In the genomic region with DNA sequence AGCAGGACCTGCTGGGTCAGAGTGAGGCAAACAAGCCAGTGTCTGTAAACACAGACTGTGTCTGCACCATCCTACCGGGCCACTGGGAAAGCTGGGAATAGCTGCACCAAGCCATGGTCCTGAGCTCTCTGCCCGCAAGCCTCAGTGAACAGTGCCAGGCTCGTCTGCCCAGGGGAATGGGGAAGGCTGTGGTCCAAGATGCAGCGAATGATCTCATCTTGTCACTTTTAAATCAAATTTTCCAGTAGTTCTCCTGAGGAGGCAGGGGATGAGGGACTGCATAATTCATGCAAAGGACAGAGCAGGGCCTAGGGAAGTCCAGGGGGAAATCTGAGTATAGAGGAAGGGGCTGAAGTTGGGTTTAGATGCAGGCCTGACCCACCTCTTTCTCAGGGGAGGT, we compare ENCODE assay signal across 16 mouse cellular contexts. TPM values are rescaled to one million over a fixed set of nuclear protein-coding genes. Genes with fewer than 3 reads are reported as not detected.
A peak's percentile ranks its signal among the peaks of the same experiment; 100 is the strongest.
DNase-seq lines count a peak whose midpoint lies in the region; ATAC-seq and TF ChIP-seq lines count a peak whose summit lies in the region.
"Had no signal": no experiment of that assay in that cellular context is flagged by ENCODE, and none has a peak within 500 bp of the region (broad histone marks: within the 10 kb centered on the region; RNA-seq: fewer than 3 reads in every experiment).

No protein-coding gene starts in this region.

- peaks cover 35% of the 10 kb centered on the region for H3K27me3 ChIP-seq in heart, embryonic 10.5 days (ENCODE audit: insufficient read depth, poor library complexity, severe bottlenecking)
- H3K27me3 ChIP-seq in midbrain, embryonic 15.5 days (replicated peaks), result no peaks in the 10 kb centered on the region
- H3K27me3 ChIP-seq in midbrain, embryonic 10.5 days (ENCODE audit: low read depth, poor library complexity, severe bottlenecking), result peaks cover 40% of the 10 kb centered on the region
- no peaks in the 10 kb centered on the region for H3K27me3 ChIP-seq in hindbrain, embryonic 15.5 days
- no peaks in the 10 kb centered on the region for H3K27me3 ChIP-seq in neural tube, embryonic 14.5 days (ENCODE audit: control insufficient read depth, insufficient read depth, low read length)
- H3K27me3 ChIP-seq in stomach, postnatal 0 days (ENCODE audit: control insufficient read depth, insufficient read depth, low read length), result no peaks in the 10 kb centered on the region
- H3K27me3 ChIP-seq: Patski had no signal

- no peak for TF ChIP-seq CTCF in stomach, postnatal 0 days (IDR thresholded peaks at IDR 0.05; ENCODE audit: low read depth)

- no peak for ATAC-seq in midbrain, embryonic 15.5 days (replicated peaks)
- no peak for ATAC-seq in hindbrain, embryonic 15.5 days (ENCODE audit: low FRiP score, low read depth)
- ATAC-seq in neural tube, embryonic 14.5 days (ENCODE audit: low read depth), result no peak
- ATAC-seq in stomach, postnatal 0 days (ENCODE audit: low FRiP score, low TSS enrichment), result no peak
- ATAC-seq: Patski had no signal

- no peak for TF ChIP-seq EP300 in stomach, postnatal 0 days (optimal IDR thresholded peaks at IDR 0.05)

- H3K4me3 ChIP-seq in heart, embryonic 10.5 days, result no peak overlapping the region
- no peak overlapping the region for H3K4me3 ChIP-seq in midbrain, embryonic 15.5 days
- H3K4me3 ChIP-seq in midbrain, embryonic 10.5 days, result no peak overlapping the region
- H3K4me3 ChIP-seq in hindbrain, embryonic 15.5 days, result no peak overlapping the region
- H3K4me3 ChIP-seq in neural tube, embryonic 14.5 days (ENCODE audit: low read depth, low read length), result no peak overlapping the region
- no peak overlapping the region for H3K4me3 ChIP-seq in stomach, postnatal 0 days (ENCODE audit: low read depth, low read length)

- peaks cover 51% of the 10 kb centered on the region for H3K4me1 ChIP-seq in heart, embryonic 10.5 days
- H3K4me1 ChIP-seq in midbrain, embryonic 15.5 days, result peaks cover 18% of the 10 kb centered on the region
- H3K4me1 ChIP-seq in midbrain, embryonic 10.5 days, result peaks cover 37% of the 10 kb centered on the region
- H3K4me1 ChIP-seq in hindbrain, embryonic 15.5 days (replicated peaks), result peaks cover 27% of the 10 kb centered on the region
- H3K4me1 ChIP-seq in neural tube, embryonic 14.5 days (ENCODE audit: control insufficient read depth, insufficient read depth, low read length), result peaks cover 13% of the 10 kb centered on the region
- no peaks in the 10 kb centered on the region for H3K4me1 ChIP-seq in stomach, postnatal 0 days (replicated peaks; ENCODE audit: control insufficient read depth, insufficient read depth)

- peak overlapping the region; percentile 82; the same call in 1 of the 2 replicates for H3K27ac ChIP-seq in heart, embryonic 10.5 days
- H3K27ac ChIP-seq in midbrain, embryonic 15.5 days, result peak overlapping the region; percentile 77
- H3K27ac ChIP-seq in midbrain, embryonic 10.5 days (replicated peaks), result no peak overlapping the region
- H3K27ac ChIP-seq in hindbrain, embryonic 15.5 days (replicated peaks), result peak overlapping the region; percentile 81; the same call in 1 of the 2 replicates
- peak overlapping the region; percentile 78; the same call in 1 of the 2 replicates for H3K27ac ChIP-seq in neural tube, embryonic 14.5 days (ENCODE audit: low read depth, low read length)
- no peak overlapping the region for H3K27ac ChIP-seq in stomach, postnatal 0 days (replicated peaks)
- H3K27ac ChIP-seq: liver, embryonic 15.5 days had no signal

- H3K9ac ChIP-seq in midbrain, embryonic 15.5 days, result peak overlapping the region; percentile 50; the same call in 1 of the 2 replicates
- peak overlapping the region; percentile 55; the same call in 1 of the 2 replicates for H3K9ac ChIP-seq in hindbrain, embryonic 15.5 days
- peak overlapping the region; percentile 41 for H3K9ac ChIP-seq in neural tube, embryonic 14.5 days (replicated peaks; ENCODE audit: low read depth, low read length)
- H3K9ac ChIP-seq in stomach, postnatal 0 days (ENCODE audit: low read length), result no peak overlapping the region
- H3K9ac ChIP-seq: liver, embryonic 15.5 days had no signal

- no peak overlapping the region for H3K4me2 ChIP-seq in midbrain, embryonic 15.5 days
- no peak overlapping the region for H3K4me2 ChIP-seq in hindbrain, embryonic 15.5 days
- no peak overlapping the region; the same call in 1 of the 2 replicates for H3K4me2 ChIP-seq in neural tube, embryonic 14.5 days (ENCODE audit: low read depth, low read length)
- no peak overlapping the region for H3K4me2 ChIP-seq in stomach, postnatal 0 days (replicated peaks; ENCODE audit: low read depth)

- 76% methylated on average over 4 of the region's 4 CpGs for WGBS in heart, embryonic 10.5 days
- 73% methylated on average over 4 of the region's 4 CpGs for WGBS in midbrain, embryonic 15.5 days
- WGBS in midbrain, embryonic 10.5 days, result 87% methylated on average over 4 of the region's 4 CpGs
- WGBS in hindbrain, embryonic 15.5 days, result 75% methylated on average over 4 of the region's 4 CpGs
- 82% methylated on average over 4 of the region's 4 CpGs for WGBS in neural tube, embryonic 14.5 days
- WGBS in stomach, postnatal 0 days, result 86% methylated on average over 4 of the region's 4 CpGs

- no peaks in the 10 kb centered on the region for H3K9me3 ChIP-seq in heart, embryonic 10.5 days
- H3K9me3 ChIP-seq in midbrain, embryonic 15.5 days, result no peaks in the 10 kb centered on the region
- H3K9me3 ChIP-seq in midbrain, embryonic 10.5 days (replicated peaks), result no peaks in the 10 kb centered on the region
- H3K9me3 ChIP-seq in hindbrain, embryonic 15.5 days, result no peaks in the 10 kb centered on the region
- H3K9me3 ChIP-seq in neural tube, embryonic 14.5 days (ENCODE audit: control insufficient read depth, low read length), result no peaks in the 10 kb centered on the region
- no peaks in the 10 kb centered on the region for H3K9me3 ChIP-seq in stomach, postnatal 0 days (ENCODE audit: control insufficient read depth, low read length)
- H3K9me3 ChIP-seq: liver, embryonic 15.5 days had no signal

- DNase-seq in heart, embryonic 10.5 days (ENCODE audit: low spot score), result no peak
- DNase-seq in heart, postnatal 4 days, result no peak
- DNase-seq in midbrain, embryonic 10.5 days (ENCODE audit: low spot score), result no peak
- DNase-seq in stomach, postnatal 0 days (ENCODE audit: low spot score), result no peak
- DNase-seq in spleen, postnatal 10 days (ENCODE audit: low spot score in 2 of 2), result no peak
- DNase-seq: adrenal gland, adult 2 months; cerebellum, postnatal 36 days; gastrocnemius, postnatal 25 days; kidney, adult 9 months had no signal

- peaks cover 4% of the 10 kb centered on the region for H3K36me3 ChIP-seq in heart, embryonic 10.5 days
- H3K36me3 ChIP-seq in midbrain, embryonic 15.5 days (replicated peaks), result no peaks in the 10 kb centered on the region
- H3K36me3 ChIP-seq in midbrain, embryonic 10.5 days, result peaks cover 15% of the 10 kb centered on the region
- H3K36me3 ChIP-seq in hindbrain, embryonic 15.5 days, result 0 out of 2 replicates have a peak, but pooled peaks cover 5% of the 10 kb centered on the region
- peaks cover 4% of the 10 kb centered on the region; the same call in 1 of the 2 replicates for H3K36me3 ChIP-seq in neural tube, embryonic 14.5 days (ENCODE audit: control insufficient read depth, insufficient read depth, low read length)
- H3K36me3 ChIP-seq in stomach, postnatal 0 days (ENCODE audit: control insufficient read depth, insufficient read depth, low read length), result no peaks in the 10 kb centered on the region; the same call in 1 of the 2 replicates
- H3K36me3 ChIP-seq: liver, embryonic 15.5 days had no signal

RNA-seq across cellular contexts. Expression of a gene that starts 0.9 kb away (rescaled TPM):
- 13.0 and 14.9 TPM in 2 replicates for polyA plus RNA-seq in heart, embryonic 10.5 days (2016; fragmentation: Nextera tagmentation; extraction: Ambion mirVana)
- 1 to 10 TPM; 4.5 to 6.0 TPM for total RNA-seq in heart, postnatal 4 days (2021)
- polyA plus RNA-seq in midbrain, embryonic 15.5 days (2015; fragmentation: Nextera tagmentation; extraction: Ambion mirVana), result 24.4 and 25.1 TPM in 2 replicates
- polyA plus RNA-seq in midbrain, embryonic 10.5 days (2016; fragmentation: Nextera tagmentation; extraction: Ambion mirVana), result 13.7 and 14.4 TPM in 2 replicates
- 21.6 and 22.7 TPM in 2 replicates for polyA plus RNA-seq in hindbrain, embryonic 15.5 days (2015; fragmentation: Nextera tagmentation; extraction: Ambion mirVana)
- 17.5 and 17.8 TPM in 2 replicates for polyA plus RNA-seq in neural tube, embryonic 14.5 days (2014; fragmentation: Nextera tagmentation; extraction: Ambion mirVana)
- polyA plus RNA-seq in stomach, postnatal 0 days (2015; fragmentation: Nextera tagmentation; extraction: Ambion mirVana), result 6.8 and 7.0 TPM in 2 replicates
- polyA plus RNA-seq: erythroblast, embryonic 14.5 days had no signal

RNA-seq across cellular contexts. Expression of a gene that starts 5.3 kb away (rescaled TPM):
- 0.53 and 0.71 TPM in 2 replicates for polyA plus RNA-seq in heart, embryonic 10.5 days (2016; fragmentation: Nextera tagmentation; extraction: Ambion mirVana)
- 10 to 100 TPM; 13.5 to 16.8 TPM for total RNA-seq in heart, postnatal 4 days (2021)
- 1.1 and 1.3 TPM in 2 replicates for polyA plus RNA-seq in midbrain, embryonic 15.5 days (2015; fragmentation: Nextera tagmentation; extraction: Ambion mirVana)
- polyA plus RNA-seq in midbrain, embryonic 10.5 days (2016; fragmentation: Nextera tagmentation; extraction: Ambion mirVana), result 0.06 and 0.11 TPM in 2 replicates
- polyA plus RNA-seq in hindbrain, embryonic 15.5 days (2015; fragmentation: Nextera tagmentation; extraction: Ambion mirVana), result 1.8 and 3.3 TPM in 2 replicates
- 3.1 and 4.9 TPM in 2 replicates for polyA plus RNA-seq in neural tube, embryonic 14.5 days (2014; fragmentation: Nextera tagmentation; extraction: Ambion mirVana)
- polyA plus RNA-seq in stomach, postnatal 0 days (2015; fragmentation: Nextera tagmentation; extraction: Ambion mirVana), result 5.4 and 6.3 TPM in 2 replicates
- polyA plus RNA-seq: CD4-positive, CD25-positive, alpha-beta regulatory T cell, adult 4 months had no signal

RNA-seq across cellular contexts. Expression of a gene that starts 21.4 kb away (rescaled TPM):
- 66.5 and 98.2 TPM in 2 replicates for polyA plus RNA-seq in heart, embryonic 10.5 days (2016; fragmentation: Nextera tagmentation; extraction: Ambion mirVana)
- total RNA-seq in heart, postnatal 4 days (2021), result 10 to 100 TPM; 25.8 to 26.8 TPM
- polyA plus RNA-seq in midbrain, embryonic 15.5 days (2015; fragmentation: Nextera tagmentation; extraction: Ambion mirVana), result 44.1 and 50.1 TPM in 2 replicates
- polyA plus RNA-seq in midbrain, embryonic 10.5 days (2016; fragmentation: Nextera tagmentation; extraction: Ambion mirVana), result 178 and 181 TPM in 2 replicates
- polyA plus RNA-seq in hindbrain, embryonic 15.5 days (2015; fragmentation: Nextera tagmentation; extraction: Ambion mirVana), result 37.3 and 44.6 TPM in 2 replicates
- polyA plus RNA-seq in neural tube, embryonic 14.5 days (2014; fragmentation: Nextera tagmentation; extraction: Ambion mirVana), result 33.6 and 37.5 TPM in 2 replicates
- polyA plus RNA-seq in stomach, postnatal 0 days (2015; fragmentation: Nextera tagmentation; extraction: Ambion mirVana), result 37.5 and 41.6 TPM in 2 replicates

RNA-seq across cellular contexts. Expression of a gene that starts 47.3 kb away (rescaled TPM):
- polyA plus RNA-seq in heart, embryonic 10.5 days (2016; fragmentation: Nextera tagmentation; extraction: Ambion mirVana), result 0.57 and 2.9 TPM in 2 replicates
- 1 to 10 TPM; 3.4 to 4.1 TPM for total RNA-seq in heart, postnatal 4 days (2021)
- polyA plus RNA-seq in midbrain, embryonic 15.5 days (2015; fragmentation: Nextera tagmentation; extraction: Ambion mirVana), result 7.3 and 8.6 TPM in 2 replicates
- 3.7 and 5.7 TPM in 2 replicates for polyA plus RNA-seq in midbrain, embryonic 10.5 days (2016; fragmentation: Nextera tagmentation; extraction: Ambion mirVana)
- 6.3 and 9.2 TPM in 2 replicates for polyA plus RNA-seq in hindbrain, embryonic 15.5 days (2015; fragmentation: Nextera tagmentation; extraction: Ambion mirVana)
- 4.5 and 6.9 TPM in 2 replicates for polyA plus RNA-seq in neural tube, embryonic 14.5 days (2014; fragmentation: Nextera tagmentation; extraction: Ambion mirVana)
- 9.6 and 9.8 TPM in 2 replicates for polyA plus RNA-seq in stomach, postnatal 0 days (2015; fragmentation: Nextera tagmentation; extraction: Ambion mirVana)

Comparison
In these comparisons a context has a peak if more than half of its experiments do, and no peak if none do; other contexts are left out.
1. H3K27ac ChIP-seq: peak in heart, embryonic 10.5 days (single experiment), midbrain, embryonic 15.5 days (single experiment), hindbrain, embryonic 15.5 days (single experiment) and neural tube, embryonic 14.5 days (single experiment); none in midbrain, embryonic 10.5 days (single experiment) and stomach, postnatal 0 days (single experiment).